Mouse (Mus musculus) brown adipose tissue, adult 24 weeks (tissue): ENCODE data around the gene Hsp90ab1. TPM values are rescaled to one million over a fixed set of nuclear protein-coding genes. Genes with fewer than 3 reads are reported as not detected.

Experiments used
- H3K27ac ChIP-seq: fragments of 200-500 bp; replicated peaks from 2 replicates; pipeline ENCODE4 v1.5.1; 2012; ENCODE audit warnings: low read depth, mild to moderate bottlenecking, low read length
- H3K4me1 ChIP-seq: fragments of 200-500 bp; 2 replicates; pipeline ENCODE4 v1.6.1; 2012; ENCODE audit warnings: low read length, mixed read lengths; ENCODE audit not compliant: control insufficient read depth, insufficient read depth, insufficient read length
- H3K4me3 ChIP-seq: fragments of 200-500 bp; 2 replicates; pipeline ENCODE4 v1.5.1; 2012; ENCODE audit warnings: low read depth, mild to moderate bottlenecking, low read length, moderate library complexity; ENCODE audit not compliant: insufficient read depth
- polyA plus RNA-seq: library from polyadenylated mRNA; stranded (reverse); fragments of >200 nt; gene quantifications from 2 replicates; pipeline ENCODE4 v1.2.4, GENCODE M21; 2012; ENCODE audit not compliant: missing spikeins, insufficient read depth, insufficient read length

Gene Hsp90ab1
- polyA plus RNA-seq, 1 experiment = 869 TPM

- no peak overlapping the region for H3K4me3 ChIP-seq
- H3K27ac ChIP-seq = no peak overlapping the region
- peaks cover 8% of the 10 kb centered on the region; the same call in 1 of the 2 replicates for H3K4me1 ChIP-seq
Measured at GRCm38 (mm10) chr17:45601325-45601724, 28.3 kb upstream of the Hsp90ab1 start.

- Histone ChIP-seq H3K27ac (no peak overlapping the region), H3K4me3 (no peak overlapping the region), H3K4me1 (peaks cover 8% of the 10 kb centered on the region; the same call in 1 of the 2 replicates)
Measured at GRCm38 (mm10) chr17:45600267-45600666, 27.2 kb upstream of the Hsp90ab1 start.

- Histone ChIP-seq H3K27ac (no peak within 1 kb of the TSS), H3K4me3 (peak within 1 kb of the TSS; percentile 52), H3K4me1 (peaks cover 8% of the 10 kb centered on the region; the same call in 1 of the 2 replicates)
Measured at GRCm38 (mm10) chr17:45599446-45600242, 26.6 kb upstream of the Hsp90ab1 start, which contains the start of gene Slc29a1. TSS of gene Slc29a1 (minus strand) at chr17:45599606.

- H3K4me1 ChIP-seq = peaks cover 12% of the 10 kb centered on the region
- no peak overlapping the region for H3K4me3 ChIP-seq
- H3K27ac ChIP-seq = no peak overlapping the region
Measured at GRCm38 (mm10) chr17:45598891-45599290, 25.8 kb upstream of the Hsp90ab1 start.

- H3K27ac ChIP-seq = no peak overlapping the region
- peaks cover 18% of the 10 kb centered on the region for H3K4me1 ChIP-seq
- no peak overlapping the region for H3K4me3 ChIP-seq
Measured at GRCm38 (mm10) chr17:45598376-45598775, 25.3 kb upstream of the Hsp90ab1 start.

- Histone ChIP-seq H3K4me3 (no peak overlapping the region), H3K4me1 (peaks cover 23% of the 10 kb centered on the region), H3K27ac (peak overlapping the region; percentile 27; the same call in 1 of the 2 replicates)
Measured at GRCm38 (mm10) chr17:45597787-45598186, 24.7 kb upstream of the Hsp90ab1 start.

GRCm38 (mm10) chr17:45596631-45597396 lies 23.7 kb upstream of the Hsp90ab1 start:
- Histone ChIP-seq H3K4me3 (no peak overlapping the region), H3K4me1 (peaks cover 29% of the 10 kb centered on the region), H3K27ac (peak overlapping the region; percentile 58)

GRCm38 (mm10) chr17:45595736-45596390 lies 22.8 kb upstream of the Hsp90ab1 start:
- Histone ChIP-seq H3K4me1 (peaks cover 37% of the 10 kb centered on the region), H3K4me3 (peak overlapping the region; percentile 62), H3K27ac (no peak overlapping the region)

- Histone ChIP-seq H3K27ac (peak overlapping the region; percentile 31; the same call in 1 of the 2 replicates), H3K4me3 (peak overlapping the region; percentile 62), H3K4me1 (peaks cover 42% of the 10 kb centered on the region)
Measured at GRCm38 (mm10) chr17:45594881-45595735, 22.0 kb upstream of the Hsp90ab1 start.

GRCm38 (mm10) chr17:45594195-45594594 lies 21.1 kb upstream of the Hsp90ab1 start:
- Histone ChIP-seq H3K27ac (no peak overlapping the region), H3K4me1 (peaks cover 46% of the 10 kb centered on the region), H3K4me3 (peak overlapping the region; percentile 62)

- Histone ChIP-seq H3K4me1 (peaks cover 51% of the 10 kb centered on the region), H3K4me3 (peak overlapping the region; percentile 62), H3K27ac (no peak overlapping the region)
Measured at GRCm38 (mm10) chr17:45593479-45593878, 20.4 kb upstream of the Hsp90ab1 start.

GRCm38 (mm10) chr17:45592606-45593431 lies 19.7 kb upstream of the Hsp90ab1 start:
- H3K27ac ChIP-seq = peak overlapping the region; percentile 75
- H3K4me1 ChIP-seq = peaks cover 50% of the 10 kb centered on the region
- peak overlapping the region; percentile 62 for H3K4me3 ChIP-seq

GRCm38 (mm10) chr17:45591701-45592605 lies 18.9 kb upstream of the Hsp90ab1 start:
- Histone ChIP-seq H3K27ac (peak overlapping the region; percentile 66), H3K4me1 (peaks cover 50% of the 10 kb centered on the region), H3K4me3 (peak overlapping the region; percentile 34)
